Mouse (Mus musculus) thymus, adult 2 months (tissue): ENCODE results near the gene Zbtb34.

Experiments
- CTCF ChIP-seq: fragments of 200-500 bp; IDR thresholded peaks from 2 replicates; pipeline ENCODE4 v1.5.1; 2012; ENCODE audit warnings: mild to moderate bottlenecking, control low read depth, low read length, moderate library complexity, borderline replicate concordance; ENCODE audit not compliant: control insufficient read depth, poor library complexity, insufficient read depth; ENCODE audit errors: extremely low read depth
- POLR2A ChIP-seq: fragments of 200-500 bp; IDR thresholded peaks from 2 replicates; pipeline ENCODE4 v1.6.1; 2012; ENCODE audit warnings: mild to moderate bottlenecking, low read length, control low read depth, moderate library complexity; ENCODE audit not compliant: control insufficient read depth, poor library complexity, insufficient read depth; ENCODE audit errors: extremely low read depth

DNA sequence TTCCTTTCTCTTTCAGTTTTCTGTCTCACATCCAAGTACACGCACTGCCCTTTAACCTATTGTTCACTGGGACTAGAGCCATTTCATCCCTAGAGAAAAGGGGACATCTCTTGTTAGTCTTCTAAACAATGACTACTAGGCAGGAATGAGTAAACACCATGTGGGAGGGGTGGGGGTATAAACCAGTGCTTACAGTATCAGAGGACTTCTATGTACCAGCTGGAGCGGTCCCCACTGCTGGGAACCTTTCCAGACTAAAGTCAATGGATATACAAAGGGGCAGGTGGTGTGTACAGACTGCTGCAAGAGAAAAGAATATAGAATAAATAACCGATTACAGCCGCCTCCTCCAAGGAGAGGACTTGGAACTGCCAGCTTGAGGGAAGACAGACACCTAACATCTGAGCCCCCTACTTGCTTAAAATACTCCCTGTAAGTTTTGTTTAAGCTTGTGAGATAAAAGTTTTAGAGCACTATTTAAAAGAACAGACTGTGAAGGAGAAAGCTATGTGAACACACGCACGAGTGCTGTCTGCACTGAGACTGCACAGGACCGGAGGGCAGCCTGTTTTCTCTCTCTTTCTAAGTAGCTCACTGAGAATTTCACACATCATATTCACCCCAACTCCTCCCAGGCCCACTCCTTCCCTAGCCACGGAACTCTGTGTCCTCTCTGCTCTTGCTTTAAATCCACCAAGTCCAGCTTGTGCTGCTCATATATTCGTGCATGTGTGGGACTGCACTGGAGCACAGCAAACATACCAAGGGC, 65.2 kb downstream of the Zbtb34 start:
- TF ChIP-seq CTCF: no peak
- no peak for TF ChIP-seq POLR2A
